Mouse (Mus musculus) hindbrain, embryonic 14.5 days (tissue): ENCODE measurements around the gene 2900011O08Rik. TPM values are rescaled to one million over a fixed set of nuclear protein-coding genes. Genes with fewer than 3 reads are reported as not detected.

Experiments used
- ATAC-seq: fragments of 200-750 bp; cut with Nextera tagmentation; 2 replicates; pipeline ENCODE4 v1.8.0; 2017; ENCODE audit warnings: moderate number of reproducible peaks, mild to moderate bottlenecking, moderate TSS enrichment, moderate library complexity; ENCODE audit not compliant: low FRiP score
- DNase-seq: peaks from one replicate; pipeline ENCODE4 v3.0.0-alpha.2; 2015; ENCODE audit warnings: low spot score
- H3K27ac ChIP-seq: fragments of 300-500 bp; sonication (generic); 2 replicates; pipeline ENCODE4 v1.5.1; 2014; ENCODE audit warnings: mild to moderate bottlenecking, moderate library complexity
- H3K27me3 ChIP-seq: fragments of 300-500 bp; sonication (generic); 2 replicates; pipeline ENCODE4 v1.6.1; 2014; ENCODE audit warnings: mild to moderate bottlenecking, low read length, mixed read lengths; ENCODE audit not compliant: control insufficient read depth, insufficient read depth
- H3K36me3 ChIP-seq: fragments of 300-500 bp; sonication (generic); replicated peaks from 2 replicates; pipeline ENCODE4 v1.6.1; 2014; ENCODE audit not compliant: control insufficient read depth, insufficient read depth
- H3K4me1 ChIP-seq: fragments of 300-500 bp; sonication (generic); replicated peaks from 2 replicates; pipeline ENCODE4 v1.6.1; 2014; ENCODE audit warnings: antibody characterized with exemption, low read length, mixed read lengths; ENCODE audit not compliant: control insufficient read depth, insufficient read depth
- H3K4me2 ChIP-seq: fragments of 300-500 bp; sonication (generic); replicated peaks from 2 replicates; pipeline ENCODE4 v1.6.1; 2014; ENCODE audit warnings: mild to moderate bottlenecking, moderate library complexity
- H3K4me3 ChIP-seq: fragments of 300-500 bp; sonication (generic); replicated peaks from 2 replicates; pipeline ENCODE4 v1.5.1; 2014; ENCODE audit warnings: mild to moderate bottlenecking, low read length
- H3K9ac ChIP-seq: fragments of 300-500 bp; sonication (generic); 2 replicates; pipeline ENCODE4 v1.6.1; 2014
- H3K9me3 ChIP-seq: fragments of 300-500 bp; sonication (generic); 2 replicates; pipeline ENCODE4 v1.6.1; 2016; ENCODE audit warnings: low read length; ENCODE audit not compliant: control insufficient read depth
- WGBS: fragments of 180-500 bp; shearing (Covaris S2); extraction: QIAGEN DNeasy Blood & Tissue Kit; methylation state at CpG from one replicate; pipeline ENCODE4 v1.1.7; 2014; 5-methylcytosine and 5-hydroxymethylcytosine counted together
- polyA plus RNA-seq: library from polyadenylated mRNA; unstranded; fragments of >200 nt; fragmentation: Nextera tagmentation; extraction: Ambion mirVana; gene quantifications from 2 replicates; pipeline ENCODE4 v1.2.1, GENCODE M21; 2014

Gene 2900011O08Rik
- 177 and 196 TPM in 2 replicates for polyA plus RNA-seq

DNA sequence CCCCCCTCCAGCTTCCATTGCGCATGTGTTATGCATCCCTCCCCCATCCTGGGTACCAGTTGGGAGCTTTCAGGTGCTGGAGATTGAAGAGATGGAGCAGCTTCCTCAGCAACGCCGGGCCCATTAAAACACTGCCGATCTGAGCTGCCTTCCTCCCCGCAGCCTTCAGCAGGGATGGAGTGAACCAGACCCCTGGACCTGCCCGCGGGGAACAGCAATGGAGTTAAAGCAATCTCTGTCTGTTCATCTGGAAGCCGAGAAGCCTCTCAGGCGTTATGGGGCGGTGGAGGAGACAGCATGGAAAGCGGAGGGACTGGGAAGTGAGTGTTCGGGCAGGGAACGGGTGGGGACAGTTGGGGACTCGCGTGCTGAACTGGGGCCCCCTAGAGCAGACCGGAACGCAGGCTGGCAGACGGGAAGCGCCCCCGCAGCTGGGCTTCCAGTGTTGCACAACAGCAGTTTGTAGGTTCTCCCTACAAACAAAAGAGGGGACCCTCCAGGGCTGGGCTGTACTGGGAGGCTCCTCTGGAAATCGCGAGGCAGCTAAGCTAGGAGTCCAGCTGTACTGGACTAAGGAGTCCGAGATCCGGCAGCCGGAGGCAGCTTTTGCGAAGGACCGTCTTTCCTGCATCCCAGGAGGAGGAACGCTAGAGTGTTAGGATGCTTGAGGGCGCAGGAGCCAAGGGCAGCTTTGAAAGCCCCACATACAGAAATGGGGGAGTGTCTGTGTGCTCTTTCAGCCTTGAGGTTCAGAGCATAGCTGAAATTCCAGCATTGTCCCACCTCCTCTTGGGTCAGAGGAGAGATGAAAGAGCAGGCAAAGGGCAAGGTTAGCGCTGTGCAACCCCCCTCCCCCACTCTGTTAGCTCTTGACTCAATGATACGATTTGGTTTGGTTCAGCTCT is at the start of gene 2900011O08Rik, which contains the start of gene Ifitm7:
2900011O08Rik (plus strand) TSS at position 31 of the 905 bp plus-strand sequence.
Ifitm7 (minus strand) TSS at position 315 of the 905 bp plus-strand sequence.
- ATAC-seq (peak; percentile 89), DNase-seq (peak; percentile 66)
- H3K4me1 ChIP-seq, result peaks cover 13% of the 10 kb centered on the region
- peak within 1 kb of the TSS; percentile 73 for H3K9ac ChIP-seq
- WGBS, result under 1% methylated on average over 31 of the region's 31 CpGs
- H3K4me2 ChIP-seq, result peak within 1 kb of the TSS; percentile 73
- no peaks in the 10 kb centered on the region; the same call in 1 of the 2 replicates for H3K36me3 ChIP-seq
- peak within 1 kb of the TSS; percentile 90 for H3K27ac ChIP-seq
- H3K27me3 ChIP-seq, result no peaks in the 10 kb centered on the region
- H3K4me3 ChIP-seq, result peak within 1 kb of the TSS; percentile 57
- H3K9me3 ChIP-seq, result no peaks in the 10 kb centered on the region

DNA sequence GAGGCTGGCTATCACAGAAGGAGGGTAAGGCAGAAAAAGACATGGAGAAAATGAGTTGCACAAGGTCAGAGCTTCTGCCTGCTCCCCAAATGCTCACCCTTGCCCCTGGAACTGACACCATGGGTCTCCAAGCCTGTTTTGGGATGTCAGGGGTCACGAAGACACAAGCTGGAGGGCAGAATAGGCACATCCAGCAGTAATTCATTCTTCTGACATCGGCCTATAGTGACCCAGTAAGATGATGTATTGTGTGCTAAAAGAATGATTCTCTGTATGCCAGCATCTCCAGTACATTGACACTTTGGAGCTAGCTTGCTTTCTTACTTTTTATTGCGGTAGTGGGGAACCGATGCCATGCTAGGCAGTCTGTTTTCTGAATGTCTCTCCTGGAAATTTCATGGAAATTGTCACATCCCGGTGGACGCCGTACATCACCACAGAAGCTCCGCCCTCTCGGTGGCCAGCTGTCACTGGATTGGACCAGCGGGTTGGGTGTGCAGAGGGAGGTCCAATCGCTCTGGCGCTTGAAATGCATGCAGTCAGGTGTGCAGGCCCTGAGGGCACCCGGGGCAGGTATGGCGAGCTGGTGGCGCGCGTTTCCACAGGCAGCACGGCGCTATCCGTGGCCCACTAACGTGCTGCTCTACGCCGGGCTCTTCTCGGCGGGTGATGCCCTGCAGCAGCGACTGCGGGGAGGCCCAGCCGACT is 46.1 kb upstream of the 2900011O08Rik start:
- Histone ChIP-seq H3K27ac (peak overlapping the region; percentile 41; the same call in 1 of the 2 replicates), H3K9ac (peak overlapping the region; percentile 72), H3K4me2 (peak overlapping the region; percentile 92), H3K36me3 (no peaks in the 10 kb centered on the region), H3K4me3 (peak overlapping the region; percentile 81), H3K4me1 (peaks cover 7% of the 10 kb centered on the region; the same call in 1 of the 2 replicates), H3K9me3 (no peaks in the 10 kb centered on the region), H3K27me3 (peaks cover 8% of the 10 kb centered on the region; the same call in 1 of the 2 replicates)
- WGBS, result 3% methylated on average over 28 of the region's 28 CpGs
- ATAC-seq (peak; percentile 99), DNase-seq (peak; percentile 76)

DNA sequence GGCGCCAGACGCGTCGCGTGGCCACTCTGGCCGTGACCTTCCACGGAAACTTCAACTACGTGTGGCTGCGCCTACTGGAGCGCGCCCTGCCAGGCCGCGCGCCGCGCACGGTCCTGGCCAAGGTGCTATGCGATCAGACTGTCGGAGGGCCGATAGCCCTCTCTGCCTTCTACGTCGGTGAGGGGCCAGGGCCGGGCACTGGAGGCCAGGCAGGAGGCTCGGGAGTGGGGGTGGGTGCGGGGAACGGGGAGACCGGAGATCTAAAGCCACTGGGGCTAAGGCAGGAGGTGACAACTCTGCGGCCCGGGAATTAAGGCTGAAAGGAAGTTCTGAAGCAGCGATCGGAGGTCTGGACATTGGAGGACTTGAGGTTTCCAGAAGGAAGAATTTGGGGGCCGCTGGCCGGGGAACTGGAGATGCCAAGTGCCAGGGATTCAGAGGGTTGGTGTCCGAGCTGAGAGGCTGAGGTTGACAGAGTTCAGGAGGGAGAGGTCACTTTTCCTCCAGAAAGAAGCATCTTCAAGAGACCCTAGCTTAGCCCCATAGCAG is 45.5 kb upstream of the 2900011O08Rik start:
- no peaks in the 10 kb centered on the region for H3K36me3 ChIP-seq
- 2% methylated on average over 34 of the region's 34 CpGs for WGBS
- no peak for DNase-seq
- peak; percentile 87 for ATAC-seq
- peak overlapping the region; percentile 72 for H3K9ac ChIP-seq
- H3K4me1 ChIP-seq, result peaks cover 7% of the 10 kb centered on the region; the same call in 1 of the 2 replicates
- H3K27me3 ChIP-seq, result peaks cover 8% of the 10 kb centered on the region; the same call in 1 of the 2 replicates
- peak overlapping the region; percentile 81 for H3K4me3 ChIP-seq
- peak overlapping the region; percentile 41; the same call in 1 of the 2 replicates for H3K27ac ChIP-seq
- no peaks in the 10 kb centered on the region for H3K9me3 ChIP-seq
- H3K4me2 ChIP-seq, result peak overlapping the region; percentile 92

DNA sequence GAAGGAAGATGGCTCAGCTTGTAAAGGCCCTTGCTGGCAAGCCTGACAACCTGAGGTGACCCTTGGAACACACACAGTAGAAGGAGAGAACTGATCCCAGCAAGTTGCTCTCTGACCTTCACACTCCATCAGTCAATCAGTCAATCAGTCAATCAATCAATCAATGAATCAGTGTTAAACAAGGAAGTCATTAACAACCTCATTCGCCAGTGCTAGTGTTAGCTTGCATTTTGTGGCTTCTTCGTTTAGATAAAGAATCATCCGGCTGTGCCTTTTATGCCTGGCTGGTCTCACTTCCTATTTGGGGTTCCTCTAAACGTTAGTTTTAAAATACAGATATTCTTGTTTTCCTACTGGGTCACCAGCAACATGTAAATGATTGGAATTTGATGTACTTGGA is 42.2 kb upstream of the 2900011O08Rik start:
- WGBS, result 68% methylated on average over 4 of the region's 4 CpGs

DNA sequence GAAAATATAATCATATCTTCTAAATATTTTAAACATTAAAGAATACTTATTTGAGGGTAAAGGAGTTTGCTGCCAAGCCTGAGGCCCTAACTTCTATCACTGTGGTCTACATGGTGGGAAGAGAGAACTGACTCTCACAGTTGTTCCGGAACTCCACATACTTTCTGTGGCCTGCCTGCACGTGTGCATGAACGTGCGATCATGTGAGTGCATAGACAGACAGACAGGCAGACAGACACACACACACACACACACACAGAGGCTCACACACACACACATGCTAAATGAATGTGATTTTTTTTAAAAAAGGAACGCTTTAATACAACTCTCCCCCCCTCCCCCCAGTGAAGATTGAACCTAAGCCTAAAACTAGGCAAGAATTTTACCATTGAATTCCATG is 41.7 kb upstream of the 2900011O08Rik start:
- H3K27ac ChIP-seq, result no peak overlapping the region
- H3K36me3 ChIP-seq, result no peaks in the 10 kb centered on the region
- H3K27me3 ChIP-seq, result peaks cover 8% of the 10 kb centered on the region; the same call in 1 of the 2 replicates
- no peak overlapping the region for H3K4me3 ChIP-seq
- DNase-seq, result no peak
- ATAC-seq, result no peak
- H3K4me1 ChIP-seq, result peaks cover 7% of the 10 kb centered on the region; the same call in 1 of the 2 replicates
- H3K9me3 ChIP-seq, result no peaks in the 10 kb centered on the region
- WGBS, result 93% methylated on average over 5 of the region's 5 CpGs
- no peak overlapping the region for H3K4me2 ChIP-seq
- H3K9ac ChIP-seq, result no peak overlapping the region

More for the DNA sequence above, 42.2 kb upstream of the 2900011O08Rik start:
- Histone ChIP-seq H3K9me3 (no peaks in the 10 kb centered on the region), H3K4me3 (no peak overlapping the region), H3K4me2 (no peak overlapping the region), H3K36me3 (no peaks in the 10 kb centered on the region), H3K9ac (no peak overlapping the region), H3K27ac (no peak overlapping the region), H3K27me3 (peaks cover 8% of the 10 kb centered on the region; the same call in 1 of the 2 replicates), H3K4me1 (peaks cover 7% of the 10 kb centered on the region; the same call in 1 of the 2 replicates)
- DNase-seq (no peak), ATAC-seq (no peak)

DNA sequence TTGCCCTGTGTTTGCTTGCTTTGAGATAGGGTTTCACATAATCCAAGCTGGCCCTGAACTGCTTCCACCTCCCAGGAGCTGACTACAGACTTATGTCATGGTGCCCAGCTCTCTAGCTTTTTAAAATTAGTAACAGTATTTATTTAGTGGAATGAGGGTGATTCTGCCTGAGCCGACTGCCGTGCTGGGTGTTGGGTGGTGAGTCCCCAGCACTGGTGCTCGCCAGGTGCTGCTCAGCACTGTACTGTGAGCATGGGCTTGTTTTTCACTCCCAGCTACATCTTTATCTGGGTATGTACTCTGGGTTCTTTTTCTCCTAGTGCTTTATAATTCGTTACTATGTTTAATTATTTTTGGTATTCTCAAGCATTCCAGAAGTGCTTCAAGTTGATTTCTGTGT is 41.3 kb upstream of the 2900011O08Rik start:
- DNase-seq, result no peak
- Histone ChIP-seq H3K9ac (no peak overlapping the region), H3K27ac (no peak overlapping the region), H3K27me3 (peaks cover 8% of the 10 kb centered on the region; the same call in 1 of the 2 replicates), H3K4me1 (peaks cover 7% of the 10 kb centered on the region; the same call in 1 of the 2 replicates), H3K36me3 (no peaks in the 10 kb centered on the region), H3K9me3 (no peaks in the 10 kb centered on the region), H3K4me3 (no peak overlapping the region), H3K4me2 (no peak overlapping the region)
- no peak for ATAC-seq
- 78% methylated on average over 4 of the region's 4 CpGs for WGBS

DNA sequence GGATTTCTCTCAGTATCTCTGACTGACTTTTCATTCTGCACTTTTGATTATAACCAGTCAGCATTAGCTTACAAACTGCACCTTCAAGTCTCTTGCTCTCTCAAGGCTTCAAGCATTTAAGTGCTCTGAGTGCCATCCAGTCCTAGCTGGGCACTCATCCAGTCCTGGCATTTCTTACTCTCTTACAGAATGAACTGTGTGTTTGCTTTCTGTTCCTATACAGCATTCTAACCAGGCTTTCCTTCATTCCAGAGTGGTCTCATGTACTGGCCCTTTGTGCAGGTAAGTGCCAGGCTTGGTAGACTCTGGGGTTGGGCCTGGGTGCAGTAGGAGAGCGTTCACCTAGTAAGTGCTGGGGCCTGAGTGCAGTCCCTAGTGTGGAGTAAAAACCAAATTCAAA is 40.1 kb upstream of the 2900011O08Rik start:
- peaks cover 8% of the 10 kb centered on the region; the same call in 1 of the 2 replicates for H3K27me3 ChIP-seq
- H3K9ac ChIP-seq, result no peak overlapping the region
- DNase-seq, result no peak
- H3K36me3 ChIP-seq, result no peaks in the 10 kb centered on the region
- H3K4me2 ChIP-seq, result no peak overlapping the region
- no peaks in the 10 kb centered on the region for H3K9me3 ChIP-seq
- peaks cover 4% of the 10 kb centered on the region; the same call in 1 of the 2 replicates for H3K4me1 ChIP-seq
- no peak for ATAC-seq
- no peak overlapping the region for H3K4me3 ChIP-seq
- no peak overlapping the region for H3K27ac ChIP-seq
- 94% methylated on average over 1 of the region's 1 CpGs for WGBS

DNA sequence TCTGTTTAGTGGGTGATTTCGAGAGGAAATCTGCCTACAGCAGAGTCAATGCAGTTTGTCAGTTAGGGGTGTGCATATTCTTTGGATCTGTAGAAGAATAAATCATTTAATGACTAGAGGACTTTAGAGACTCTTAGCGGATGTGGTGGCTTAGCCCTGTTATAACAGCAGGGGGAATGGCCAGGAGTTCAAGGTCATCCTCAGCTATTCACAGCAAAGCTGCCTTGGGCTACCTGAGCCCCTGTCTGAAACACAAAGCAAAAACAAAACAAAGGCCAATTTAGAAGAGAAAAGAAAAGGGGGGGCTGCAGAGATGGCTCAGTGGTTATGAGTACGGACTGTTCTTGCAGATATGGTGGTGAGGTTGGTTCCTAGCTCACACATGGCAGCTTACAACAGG is 35.2 kb upstream of the 2900011O08Rik start:
- 76% methylated on average over 3 of the region's 3 CpGs for WGBS
- Histone ChIP-seq H3K9me3 (no peaks in the 10 kb centered on the region), H3K4me3 (no peak overlapping the region), H3K27me3 (no peaks in the 10 kb centered on the region), H3K36me3 (no peaks in the 10 kb centered on the region), H3K27ac (no peak overlapping the region), H3K4me2 (no peak overlapping the region), H3K4me1 (no peaks in the 10 kb centered on the region), H3K9ac (no peak overlapping the region)
- DNase-seq (no peak), ATAC-seq (no peak)
